Mouse (Mus musculus): ENCODE results near the gene Rilpl1. TPM values are rescaled to one million over a fixed set of nuclear protein-coding genes. Genes with fewer than 3 reads are reported as not detected.

Rilpl1 gene
- polyA plus RNA-seq (2014; fragmentation: Nextera tagmentation; extraction: Ambion mirVana) = 30.0 and 30.7 TPM in 2 replicates

DNA sequence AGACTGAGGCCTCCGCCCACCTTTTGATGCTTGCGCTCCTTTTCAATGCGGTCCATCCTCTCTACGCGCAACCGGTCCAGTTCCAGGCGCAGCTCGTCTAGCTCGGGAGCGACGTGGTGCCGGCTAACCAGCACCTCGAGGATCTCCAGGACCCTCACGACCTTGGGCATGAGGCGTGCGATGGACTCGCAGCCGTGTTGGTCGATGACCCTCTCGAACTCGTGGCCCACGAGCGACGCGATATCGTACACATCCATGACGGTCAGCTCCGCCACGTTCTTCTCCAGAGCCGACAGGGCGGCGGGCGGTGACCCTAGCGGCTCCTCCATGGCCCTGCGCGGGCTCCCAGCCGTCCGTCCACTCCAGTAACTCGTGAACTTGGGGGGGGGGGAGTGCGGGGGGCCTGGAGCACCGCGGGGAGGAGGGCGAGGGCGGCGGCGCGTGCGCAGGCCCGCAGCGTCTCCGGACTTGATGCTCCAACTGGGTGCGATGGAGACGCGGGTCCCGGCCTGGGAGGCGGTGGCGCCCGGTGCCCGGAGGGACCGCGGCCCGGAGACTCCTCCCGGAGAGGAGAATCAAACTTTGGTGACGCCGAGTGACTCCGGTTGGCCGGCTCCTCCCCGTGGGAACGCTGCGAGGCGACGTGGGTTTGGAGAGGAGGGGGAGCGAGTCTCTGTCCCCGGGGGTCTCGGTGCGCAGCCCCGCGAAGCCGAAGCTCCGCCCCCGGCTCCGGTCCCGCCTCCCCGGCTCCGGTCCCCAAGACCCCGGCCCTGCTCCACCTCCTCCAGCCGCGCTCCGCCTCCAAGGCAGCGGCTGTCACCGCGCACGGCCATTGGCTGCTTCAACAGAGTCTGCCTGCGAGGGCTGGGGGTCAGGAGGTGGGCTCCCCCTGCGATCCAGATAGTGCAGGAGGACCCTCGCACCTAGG is at the start of gene Rilpl1:
Rilpl1 (minus strand) TSS at position 737 of the 928 bp plus-strand sequence.
- Histone ChIP-seq H3K9ac (ENCODE audit: low read length) (peak within 1 kb of the TSS; percentile 78), H3K9me3 (ENCODE audit: control insufficient read depth, low read length) (no peaks in the 10 kb centered on the region), H3K4me1 (ENCODE audit: control insufficient read depth, insufficient read depth, low read length) (peaks cover 25% of the 10 kb centered on the region), H3K4me2 (ENCODE audit: low read depth, severe bottlenecking) (peak within 1 kb of the TSS; percentile 72), H3K27me3 (ENCODE audit: control insufficient read depth, insufficient read depth, low read length) (no peaks in the 10 kb centered on the region), H3K4me3 (ENCODE audit: low read depth, low read length) (peak within 1 kb of the TSS; percentile 84), H3K27ac (replicated peaks; ENCODE audit: low read depth, low read length) (peak within 1 kb of the TSS; percentile 38; the same call in 1 of the 2 replicates), H3K36me3 (ENCODE audit: control insufficient read depth, insufficient read depth, low read length) (no peaks in the 10 kb centered on the region)
- ATAC-seq (ENCODE audit: insufficient number of reproducible peaks, low FRiP score, low TSS enrichment, low read depth) = peak; percentile 88
- DNase-seq (ENCODE audit: low spot score) = peak; percentile 94
- WGBS = under 1% methylated on average over 78 of the region's 96 CpGs

DNA sequence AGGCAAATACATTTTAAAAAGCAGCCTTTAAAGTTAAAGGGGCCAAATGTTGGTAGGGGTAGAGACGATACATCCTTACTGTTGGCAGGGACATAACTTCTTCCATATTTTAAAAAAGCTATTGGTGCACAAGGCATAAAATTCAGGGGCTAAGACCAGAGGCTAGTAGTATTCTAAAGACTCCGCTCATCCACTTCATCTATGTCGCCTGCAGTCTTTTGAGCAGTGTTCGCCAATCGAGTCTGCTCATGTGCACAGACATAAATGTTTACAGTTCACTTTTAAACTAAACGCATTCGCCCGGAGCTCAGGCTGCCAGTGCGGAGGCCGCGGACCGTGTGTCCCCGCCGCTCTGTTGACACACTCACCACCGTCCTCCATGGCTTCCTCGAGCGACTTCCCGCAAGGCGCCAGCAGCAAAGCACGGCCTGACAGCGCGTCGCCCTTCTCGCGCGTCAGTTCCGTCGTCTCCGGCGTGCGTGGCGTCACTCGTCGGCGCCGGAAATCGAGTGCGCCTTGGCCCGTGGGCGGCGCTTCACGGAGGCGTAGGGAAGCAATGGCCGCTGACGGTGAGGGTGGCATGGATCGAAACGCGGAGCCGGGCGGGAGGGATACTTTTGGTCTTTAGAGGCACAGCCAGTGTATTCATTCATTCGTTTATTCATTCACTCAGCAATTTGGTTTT is 47.6 kb upstream of the Rilpl1 start, which contains the start of the genes Eif2b1 and Gtf2h3:
Eif2b1 (minus strand) TSS at position 499 of the 685 bp plus-strand sequence.
Gtf2h3 (plus strand) TSS at position 508 of the 685 bp plus-strand sequence.
- peaks cover 8% of the 10 kb centered on the region for H3K4me1 ChIP-seq (ENCODE audit: control insufficient read depth, insufficient read depth, low read length)
- peak; percentile 97 for DNase-seq (ENCODE audit: low spot score)
- H3K27ac ChIP-seq (replicated peaks; ENCODE audit: low read depth, low read length) = no peak within 1 kb of the TSS
- H3K9me3 ChIP-seq (ENCODE audit: control insufficient read depth, low read length) = no peaks in the 10 kb centered on the region
- ATAC-seq (ENCODE audit: insufficient number of reproducible peaks, low FRiP score, low TSS enrichment, low read depth) = peak; percentile 82
- H3K9ac ChIP-seq (ENCODE audit: low read length) = peak within 1 kb of the TSS; percentile 71
- WGBS = under 1% methylated on average over 51 of the region's 51 CpGs
- peaks cover 9% of the 10 kb centered on the region for H3K36me3 ChIP-seq (ENCODE audit: control insufficient read depth, insufficient read depth, low read length)
- H3K4me2 ChIP-seq (ENCODE audit: low read depth, severe bottlenecking) = peak within 1 kb of the TSS; percentile 73
- H3K27me3 ChIP-seq (ENCODE audit: control insufficient read depth, insufficient read depth, low read length) = no peaks in the 10 kb centered on the region
- peak within 1 kb of the TSS; percentile 67 for H3K4me3 ChIP-seq (ENCODE audit: low read depth, low read length)

DNA sequence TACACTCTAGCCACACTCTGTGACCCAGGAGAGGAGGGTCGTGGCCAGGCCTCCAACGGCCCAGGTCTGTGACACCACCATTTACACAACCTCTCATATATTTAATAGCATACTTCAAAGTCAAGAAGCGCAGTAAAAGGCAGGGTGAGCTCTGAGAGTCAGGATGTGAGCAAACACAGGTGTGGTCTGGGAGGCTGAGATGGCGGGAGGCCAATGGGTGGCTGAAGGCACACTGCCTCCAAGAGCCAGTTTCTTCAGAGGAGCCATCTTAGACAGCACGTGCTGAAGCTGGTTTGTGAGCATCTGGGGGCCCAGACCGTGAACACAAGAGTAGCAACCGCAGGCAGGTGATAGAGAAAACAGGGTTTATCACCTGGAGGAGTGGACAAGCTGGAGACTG is 44.3 kb upstream of the Rilpl1 start:
- 83% methylated on average over 7 of the region's 7 CpGs for WGBS

DNA sequence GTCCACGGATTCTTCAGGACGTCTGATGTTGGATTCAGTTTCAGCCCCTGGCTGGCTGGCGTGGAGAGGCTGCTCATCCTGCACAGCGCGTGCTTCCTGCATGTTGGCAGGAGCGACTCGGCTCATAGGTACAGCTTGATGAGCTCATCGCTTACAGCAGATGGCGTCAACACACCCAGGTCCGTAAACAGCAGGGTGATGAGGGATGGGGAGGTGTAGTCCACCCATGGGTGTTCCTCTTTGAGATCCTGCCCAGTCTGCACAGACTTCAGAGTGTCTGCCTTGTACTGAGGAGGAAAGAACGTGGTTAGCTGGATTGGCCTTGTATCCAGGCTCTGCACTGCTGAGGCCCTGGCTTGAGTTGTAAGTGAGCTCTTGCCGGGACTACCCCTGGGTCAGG is 39.9 kb upstream of the Rilpl1 start:
- no peak for DNase-seq (ENCODE audit: low spot score)
- no peak for ATAC-seq (ENCODE audit: insufficient number of reproducible peaks, low FRiP score, low TSS enrichment, low read depth)
- Histone ChIP-seq H3K4me3 (ENCODE audit: low read depth, low read length) (no peak overlapping the region), H3K9me3 (ENCODE audit: control insufficient read depth, low read length) (no peaks in the 10 kb centered on the region), H3K4me2 (ENCODE audit: low read depth, severe bottlenecking) (no peak overlapping the region), H3K4me1 (ENCODE audit: control insufficient read depth, insufficient read depth, low read length) (no peaks in the 10 kb centered on the region), H3K36me3 (ENCODE audit: control insufficient read depth, insufficient read depth, low read length) (peaks cover 38% of the 10 kb centered on the region), H3K27ac (replicated peaks; ENCODE audit: low read depth, low read length) (no peak overlapping the region), H3K27me3 (ENCODE audit: control insufficient read depth, insufficient read depth, low read length) (no peaks in the 10 kb centered on the region), H3K9ac (ENCODE audit: low read length) (no peak overlapping the region)
- 90% methylated on average over 12 of the region's 12 CpGs for WGBS

More for the DNA sequence above, 44.3 kb upstream of the Rilpl1 start:
- H3K9ac ChIP-seq (ENCODE audit: low read length) = no peak overlapping the region
- no peak for ATAC-seq (ENCODE audit: insufficient number of reproducible peaks, low FRiP score, low TSS enrichment, low read depth)
- H3K4me3 ChIP-seq (ENCODE audit: low read depth, low read length) = no peak overlapping the region
- no peak overlapping the region for H3K4me2 ChIP-seq (ENCODE audit: low read depth, severe bottlenecking)
- peaks cover 8% of the 10 kb centered on the region for H3K4me1 ChIP-seq (ENCODE audit: control insufficient read depth, insufficient read depth, low read length)
- H3K9me3 ChIP-seq (ENCODE audit: control insufficient read depth, low read length) = no peaks in the 10 kb centered on the region
- H3K36me3 ChIP-seq (ENCODE audit: control insufficient read depth, insufficient read depth, low read length) = peaks cover 25% of the 10 kb centered on the region
- DNase-seq (ENCODE audit: low spot score) = no peak
- no peak overlapping the region for H3K27ac ChIP-seq (replicated peaks; ENCODE audit: low read depth, low read length)
- no peaks in the 10 kb centered on the region for H3K27me3 ChIP-seq (ENCODE audit: control insufficient read depth, insufficient read depth, low read length)

DNA sequence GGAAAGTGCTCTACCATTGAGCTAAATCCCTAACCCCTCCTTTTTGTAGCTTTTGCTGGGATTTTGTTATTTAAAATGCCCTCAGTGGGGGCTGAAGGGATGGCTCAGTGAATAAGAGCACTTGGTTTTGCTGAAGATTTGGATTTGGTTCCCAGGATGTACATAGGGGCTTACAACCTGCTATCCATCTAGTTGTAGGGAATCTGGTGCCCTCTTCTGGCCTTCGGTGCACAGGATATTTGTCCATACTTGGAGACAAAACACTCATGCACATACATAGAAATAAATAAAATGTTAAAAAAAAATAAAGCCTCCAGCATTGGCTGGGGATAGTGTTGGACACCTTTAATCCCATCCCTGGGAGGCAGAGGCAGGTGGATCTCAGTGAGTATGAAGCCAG is 24.0 kb upstream of the Rilpl1 start:
- no peak for ATAC-seq (ENCODE audit: insufficient number of reproducible peaks, low FRiP score, low TSS enrichment, low read depth)
- no peaks in the 10 kb centered on the region for H3K9me3 ChIP-seq (ENCODE audit: control insufficient read depth, low read length)
- DNase-seq (ENCODE audit: low spot score) = no peak
- H3K9ac ChIP-seq (ENCODE audit: low read length) = no peak overlapping the region
- no peak overlapping the region for H3K27ac ChIP-seq (replicated peaks; ENCODE audit: low read depth, low read length)
- H3K4me2 ChIP-seq (ENCODE audit: low read depth, severe bottlenecking) = no peak overlapping the region
- H3K27me3 ChIP-seq (ENCODE audit: control insufficient read depth, insufficient read depth, low read length) = no peaks in the 10 kb centered on the region
- WGBS = 88% methylated on average over 1 of the region's 1 CpGs
- no peak overlapping the region for H3K4me3 ChIP-seq (ENCODE audit: low read depth, low read length)
- peaks cover 14% of the 10 kb centered on the region for H3K36me3 ChIP-seq (ENCODE audit: control insufficient read depth, insufficient read depth, low read length)
- peaks cover 4% of the 10 kb centered on the region; the same call in 1 of the 2 replicates for H3K4me1 ChIP-seq (ENCODE audit: control insufficient read depth, insufficient read depth, low read length)

DNA sequence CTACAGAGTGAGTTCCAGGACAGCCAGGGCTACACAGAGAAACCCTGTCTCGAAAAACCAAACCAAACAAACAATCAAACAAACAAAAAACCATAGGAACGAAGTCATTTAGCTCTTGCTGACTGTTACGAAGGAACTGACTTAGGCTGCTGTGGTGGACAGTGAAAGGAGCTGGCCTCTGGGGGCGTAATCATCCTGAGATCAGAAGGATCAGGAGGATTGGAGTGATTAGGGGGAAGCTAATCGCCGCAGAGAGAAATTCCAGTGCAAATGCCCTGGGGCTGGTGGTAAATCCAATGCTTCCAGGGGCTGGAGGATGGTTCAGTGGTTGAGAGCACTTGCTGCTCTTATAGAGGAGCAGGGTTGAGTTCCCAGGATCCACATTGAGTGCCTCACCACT is 22.4 kb upstream of the Rilpl1 start:
- 75% methylated on average over 6 of the region's 6 CpGs for WGBS
- no peaks in the 10 kb centered on the region for H3K9me3 ChIP-seq (ENCODE audit: control insufficient read depth, low read length)
- H3K27ac ChIP-seq (replicated peaks; ENCODE audit: low read depth, low read length) = no peak overlapping the region
- peak overlapping the region; percentile 81; the same call in 1 of the 2 replicates for H3K4me2 ChIP-seq (ENCODE audit: low read depth, severe bottlenecking)
- peaks cover 4% of the 10 kb centered on the region; the same call in 1 of the 2 replicates for H3K4me1 ChIP-seq (ENCODE audit: control insufficient read depth, insufficient read depth, low read length)
- H3K27me3 ChIP-seq (ENCODE audit: control insufficient read depth, insufficient read depth, low read length) = no peaks in the 10 kb centered on the region
- DNase-seq (ENCODE audit: low spot score) = no peak
- no peak overlapping the region for H3K9ac ChIP-seq (ENCODE audit: low read length)
- H3K4me3 ChIP-seq (ENCODE audit: low read depth, low read length) = peak overlapping the region; percentile 95; the same call in 1 of the 2 replicates
- peaks cover 15% of the 10 kb centered on the region for H3K36me3 ChIP-seq (ENCODE audit: control insufficient read depth, insufficient read depth, low read length)
- no peak for ATAC-seq (ENCODE audit: insufficient number of reproducible peaks, low FRiP score, low TSS enrichment, low read depth)

DNA sequence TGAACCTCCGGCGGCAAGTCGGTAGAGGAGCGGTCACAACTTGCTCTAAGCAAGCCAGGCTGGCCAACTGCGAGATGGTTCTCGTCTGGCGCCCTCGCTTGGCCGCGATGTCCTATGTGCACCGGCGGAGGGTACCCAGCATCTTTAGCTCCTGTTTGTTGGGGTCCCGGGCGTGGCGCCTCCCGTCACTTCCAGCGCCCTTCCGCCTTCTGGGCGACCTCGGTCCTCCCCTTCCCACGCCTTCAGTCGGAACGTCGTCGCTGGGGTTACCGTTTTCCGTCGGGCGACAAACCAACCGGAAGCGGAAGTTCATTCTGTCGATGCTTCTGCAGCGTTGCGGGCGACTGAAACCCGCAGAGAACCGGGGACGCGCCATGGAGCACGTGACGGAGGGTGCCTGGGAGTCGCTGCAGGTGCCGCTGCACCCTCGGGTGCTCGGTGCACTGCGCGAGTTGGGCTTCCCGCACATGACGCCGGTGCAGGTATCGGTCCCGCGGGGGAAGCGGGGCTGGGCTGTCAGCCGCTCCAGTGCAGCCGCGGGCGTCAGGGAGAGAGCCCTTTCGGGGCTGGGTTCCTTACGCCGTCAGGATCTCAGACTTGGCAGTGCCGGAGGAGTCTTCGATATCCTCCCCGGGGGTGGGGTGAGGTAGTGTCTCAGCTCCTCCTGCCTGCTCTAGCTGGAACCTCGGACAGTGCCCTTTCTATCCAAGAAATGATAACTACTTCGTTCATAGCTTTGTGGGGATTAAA is 21.5 kb upstream of the Rilpl1 start, which contains the start of gene Ddx55:
Ddx55 (plus strand) TSS at position 307 of the 750 bp plus-strand sequence.
- Histone ChIP-seq H3K36me3 (ENCODE audit: control insufficient read depth, insufficient read depth, low read length) (peaks cover 15% of the 10 kb centered on the region), H3K4me2 (ENCODE audit: low read depth, severe bottlenecking) (peak within 1 kb of the TSS; percentile 81), H3K27ac (replicated peaks; ENCODE audit: low read depth, low read length) (0 out of 2 replicates have a peak within 1 kb of the TSS, but pooled peaks have one; percentile 58), H3K27me3 (ENCODE audit: control insufficient read depth, insufficient read depth, low read length) (no peaks in the 10 kb centered on the region), H3K4me3 (ENCODE audit: low read depth, low read length) (peak within 1 kb of the TSS; percentile 95), H3K9me3 (ENCODE audit: control insufficient read depth, low read length) (no peaks in the 10 kb centered on the region), H3K4me1 (ENCODE audit: control insufficient read depth, insufficient read depth, low read length) (peaks cover 4% of the 10 kb centered on the region; the same call in 1 of the 2 replicates), H3K9ac (ENCODE audit: low read length) (peak within 1 kb of the TSS; percentile 77)
- ATAC-seq (ENCODE audit: insufficient number of reproducible peaks, low FRiP score, low TSS enrichment, low read depth) (peak; percentile 82), DNase-seq (ENCODE audit: low spot score) (peak; percentile 92)
- under 1% methylated on average over 64 of the region's 66 CpGs for WGBS
